Mouse (Mus musculus): ENCODE measurements at regions not wholly inside any gene's neighbourhood (a gene's known extent, or its start where the extent isn't known, plus 50 kb on each side); places are given as distances from the start of the nearest gene placed in this dataset.

DNA sequence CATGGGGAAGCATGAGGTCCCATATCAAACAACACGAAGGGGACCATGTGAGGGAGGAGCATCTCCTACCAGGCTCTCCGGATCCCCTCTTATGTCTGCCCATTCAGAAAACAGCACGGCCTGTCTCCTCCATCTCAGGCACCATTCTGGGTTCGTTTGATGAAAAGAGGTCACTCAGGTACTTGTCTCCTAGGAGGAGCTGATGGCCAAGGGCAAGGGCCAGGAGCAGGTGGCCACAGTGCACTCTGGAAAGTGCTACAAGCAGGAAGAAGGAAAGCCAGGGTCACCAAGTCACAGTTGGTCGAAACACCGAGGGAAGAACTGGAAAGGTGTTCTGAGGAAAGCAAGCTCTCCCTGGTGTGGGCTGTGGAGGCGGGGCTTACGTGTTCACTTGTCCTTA, 135.9 kb upstream of the Mkln1 start:
- Histone ChIP-seq H3K27me3 (ENCODE audit: control insufficient read depth, insufficient read depth, low read length) (no peaks in the 10 kb centered on the region), H3K4me3 (ENCODE audit: low read length) (no peak overlapping the region), H3K27ac (ENCODE audit: low read depth, low read length) (no peak overlapping the region), H3K9me3 (ENCODE audit: control insufficient read depth, low read length) (no peaks in the 10 kb centered on the region), H3K9ac (ENCODE audit: low read depth, low read length) (no peak overlapping the region), H3K36me3 (ENCODE audit: control insufficient read depth, insufficient read depth, low read length) (no peaks in the 10 kb centered on the region), H3K4me1 (ENCODE audit: control insufficient read depth, insufficient read depth, low read length) (no peaks in the 10 kb centered on the region), H3K4me2 (replicated peaks; ENCODE audit: low read depth, low read length) (no peak overlapping the region)
- no peak for ATAC-seq (ENCODE audit: low FRiP score, low TSS enrichment)
- WGBS: 87% methylated on average over 8 of the region's 8 CpGs

DNA sequence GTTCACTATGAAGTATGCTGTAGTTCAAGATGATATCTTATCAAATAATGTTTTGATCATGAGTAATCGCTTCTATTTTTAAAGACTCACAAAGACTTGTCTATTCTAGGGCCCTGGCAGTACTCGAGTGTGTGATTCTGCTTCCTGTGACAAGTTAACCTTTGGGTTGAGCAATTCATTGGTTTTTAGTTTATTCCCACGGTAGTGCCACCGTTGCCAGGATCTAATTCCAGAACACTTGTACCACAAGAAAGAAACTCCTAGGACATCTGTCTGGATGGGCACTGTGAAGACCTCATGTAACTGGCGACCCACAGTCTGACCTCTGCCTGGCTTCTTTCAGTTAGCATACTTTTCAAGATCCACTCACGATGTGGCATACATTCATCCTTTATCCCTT, 134.7 kb upstream of the Mkln1 start:
- no peaks in the 10 kb centered on the region for H3K36me3 ChIP-seq (ENCODE audit: control insufficient read depth, insufficient read depth, low read length)
- no peaks in the 10 kb centered on the region for H3K27me3 ChIP-seq (ENCODE audit: control insufficient read depth, insufficient read depth, low read length)
- no peaks in the 10 kb centered on the region for H3K9me3 ChIP-seq (ENCODE audit: control insufficient read depth, low read length)
- no peak overlapping the region for H3K4me2 ChIP-seq (replicated peaks; ENCODE audit: low read depth, low read length)
- WGBS: 91% methylated on average over 6 of the region's 6 CpGs
- no peak for ATAC-seq (ENCODE audit: low FRiP score, low TSS enrichment)
- H3K27ac ChIP-seq (ENCODE audit: low read depth, low read length): no peak overlapping the region
- no peak overlapping the region for H3K9ac ChIP-seq (ENCODE audit: low read depth, low read length)
- H3K4me3 ChIP-seq (ENCODE audit: low read length): no peak overlapping the region
- H3K4me1 ChIP-seq (ENCODE audit: control insufficient read depth, insufficient read depth, low read length): no peaks in the 10 kb centered on the region

DNA sequence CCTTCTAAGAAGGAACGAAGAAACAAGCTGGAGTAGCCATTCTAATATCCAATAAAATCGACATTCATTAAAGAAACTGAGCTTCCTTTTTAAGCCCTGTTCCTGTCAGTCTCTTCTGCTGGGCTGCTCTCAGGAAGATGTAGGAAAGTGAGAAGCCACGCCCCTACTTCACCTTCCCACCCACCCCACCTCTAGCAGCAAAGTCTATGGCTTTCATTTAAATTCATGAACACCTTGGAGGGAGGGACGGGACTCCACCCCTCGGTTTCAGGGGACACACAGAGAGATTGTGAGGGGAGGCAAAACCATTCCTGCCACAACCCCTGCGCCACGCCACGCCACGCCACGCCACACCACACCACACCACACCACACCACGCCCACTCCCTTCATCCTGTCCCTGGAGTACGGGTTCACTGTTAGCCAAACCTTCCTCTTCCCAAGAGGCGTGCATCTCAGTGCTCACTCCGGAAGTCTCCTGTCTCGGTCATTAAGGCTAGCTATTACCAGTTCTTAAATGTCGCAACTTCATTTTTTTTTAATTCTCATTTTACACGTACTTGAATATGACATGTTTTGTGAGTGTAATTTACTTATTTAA, 132.0 kb upstream of the Mkln1 start:
- Histone ChIP-seq H3K36me3 (ENCODE audit: control insufficient read depth, insufficient read depth, low read length) (no peaks in the 10 kb centered on the region), H3K9ac (ENCODE audit: low read depth, low read length) (no peak overlapping the region), H3K4me2 (replicated peaks; ENCODE audit: low read depth, low read length) (no peak overlapping the region), H3K27ac (ENCODE audit: low read depth, low read length) (no peak overlapping the region), H3K9me3 (ENCODE audit: control insufficient read depth, low read length) (no peaks in the 10 kb centered on the region), H3K4me3 (ENCODE audit: low read length) (no peak overlapping the region), H3K4me1 (ENCODE audit: control insufficient read depth, insufficient read depth, low read length) (no peaks in the 10 kb centered on the region), H3K27me3 (ENCODE audit: control insufficient read depth, insufficient read depth, low read length) (no peaks in the 10 kb centered on the region)
- WGBS: 62% methylated on average over 17 of the region's 17 CpGs
- no peak for ATAC-seq (ENCODE audit: low FRiP score, low TSS enrichment)

DNA sequence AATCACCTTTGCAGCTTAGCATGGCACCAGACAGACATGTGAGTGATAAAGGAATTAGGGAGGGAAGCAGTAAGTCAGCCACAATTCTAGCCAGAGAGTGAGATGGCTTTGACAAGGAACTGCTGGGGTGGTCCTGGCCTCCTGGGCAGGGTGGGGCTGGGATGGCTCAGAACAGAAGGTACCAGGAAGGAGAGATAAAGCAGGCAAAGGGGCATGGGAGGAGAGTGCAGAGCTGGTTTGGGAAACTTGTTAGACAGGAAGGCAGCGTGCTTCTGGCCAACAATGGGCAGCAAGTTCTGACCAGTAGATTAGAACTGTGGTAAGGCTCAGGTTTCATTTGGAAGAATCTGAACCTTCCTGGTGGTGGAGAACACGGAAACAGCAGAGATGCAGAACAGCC, 130.5 kb upstream of the Mkln1 start:
- Histone ChIP-seq H3K36me3 (ENCODE audit: control insufficient read depth, insufficient read depth, low read length) (no peaks in the 10 kb centered on the region), H3K27ac (ENCODE audit: low read depth, low read length) (no peak overlapping the region), H3K27me3 (ENCODE audit: control insufficient read depth, insufficient read depth, low read length) (no peaks in the 10 kb centered on the region), H3K4me2 (replicated peaks; ENCODE audit: low read depth, low read length) (no peak overlapping the region), H3K4me3 (ENCODE audit: low read length) (no peak overlapping the region), H3K4me1 (ENCODE audit: control insufficient read depth, insufficient read depth, low read length) (no peaks in the 10 kb centered on the region), H3K9me3 (ENCODE audit: control insufficient read depth, low read length) (no peaks in the 10 kb centered on the region), H3K9ac (ENCODE audit: low read depth, low read length) (no peak overlapping the region)
- 46% methylated on average over 2 of the region's 2 CpGs for WGBS
- no peak for ATAC-seq (ENCODE audit: low FRiP score, low TSS enrichment)

DNA sequence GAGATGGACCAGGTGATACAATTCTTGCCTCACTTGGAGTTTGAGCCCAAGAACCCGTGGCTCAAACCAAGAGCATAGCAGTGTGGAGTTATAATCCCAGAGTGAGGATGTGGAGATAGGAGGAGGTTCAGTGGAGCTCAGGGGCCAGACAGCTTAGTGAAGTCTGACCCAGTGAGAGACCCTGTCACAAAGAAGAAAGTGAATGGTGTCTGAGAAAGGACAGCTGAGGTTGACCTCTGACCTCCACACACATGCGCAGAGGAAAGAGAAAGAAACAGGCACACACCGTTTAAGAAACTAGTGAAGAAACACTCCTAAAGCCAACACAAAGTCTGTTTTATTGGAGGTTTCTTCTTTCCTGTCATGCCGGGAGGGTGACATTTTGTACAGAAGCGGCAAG, 124.7 kb upstream of the Mkln1 start:
- ATAC-seq (ENCODE audit: low FRiP score, low TSS enrichment): no peak
- H3K4me3 ChIP-seq (ENCODE audit: low read length): no peak overlapping the region
- H3K9me3 ChIP-seq (ENCODE audit: control insufficient read depth, low read length): no peaks in the 10 kb centered on the region
- H3K4me2 ChIP-seq (replicated peaks; ENCODE audit: low read depth, low read length): no peak overlapping the region
- H3K4me1 ChIP-seq (ENCODE audit: control insufficient read depth, insufficient read depth, low read length): no peaks in the 10 kb centered on the region
- no peaks in the 10 kb centered on the region for H3K27me3 ChIP-seq (ENCODE audit: control insufficient read depth, insufficient read depth, low read length)
- no peak overlapping the region for H3K9ac ChIP-seq (ENCODE audit: low read depth, low read length)
- no peak overlapping the region for H3K27ac ChIP-seq (ENCODE audit: low read depth, low read length)
- 29% methylated on average over 5 of the region's 5 CpGs for WGBS
- no peaks in the 10 kb centered on the region for H3K36me3 ChIP-seq (ENCODE audit: control insufficient read depth, insufficient read depth, low read length)

DNA sequence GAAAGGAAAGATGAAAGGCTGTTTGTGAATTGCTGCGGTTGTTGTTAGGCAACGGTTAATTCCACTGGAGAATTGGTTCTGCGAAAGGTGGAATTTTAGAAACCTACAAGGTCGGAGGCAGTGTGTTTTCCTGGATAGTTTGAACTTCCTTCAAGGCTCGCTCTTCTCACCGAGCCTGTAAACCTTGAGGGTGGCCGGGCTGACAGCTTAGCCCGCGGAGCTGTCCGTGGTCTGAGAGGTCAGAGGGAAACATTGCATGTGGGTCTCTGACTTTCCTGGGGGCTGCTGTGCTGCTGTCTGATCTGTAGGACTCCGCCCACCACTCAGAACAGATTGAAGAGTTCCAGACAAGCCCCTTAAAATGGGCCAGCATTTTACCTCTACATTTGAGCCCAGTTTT, 124.3 kb upstream of the Mkln1 start:
- no peak for ATAC-seq (ENCODE audit: low FRiP score, low TSS enrichment)
- Histone ChIP-seq H3K27ac (ENCODE audit: low read depth, low read length) (no peak overlapping the region), H3K9me3 (ENCODE audit: control insufficient read depth, low read length) (no peaks in the 10 kb centered on the region), H3K9ac (ENCODE audit: low read depth, low read length) (no peak overlapping the region), H3K4me3 (ENCODE audit: low read length) (no peak overlapping the region), H3K4me1 (ENCODE audit: control insufficient read depth, insufficient read depth, low read length) (no peaks in the 10 kb centered on the region), H3K4me2 (replicated peaks; ENCODE audit: low read depth, low read length) (no peak overlapping the region), H3K27me3 (ENCODE audit: control insufficient read depth, insufficient read depth, low read length) (no peaks in the 10 kb centered on the region), H3K36me3 (ENCODE audit: control insufficient read depth, insufficient read depth, low read length) (no peaks in the 10 kb centered on the region)
- WGBS: 13% methylated on average over 11 of the region's 11 CpGs

- no peak overlapping the region for H3K4me2 ChIP-seq (replicated peaks; ENCODE audit: low read depth, low read length)
- no peak overlapping the region for H3K9ac ChIP-seq (ENCODE audit: low read depth, low read length)
- H3K4me1 ChIP-seq (ENCODE audit: control insufficient read depth, insufficient read depth, low read length): no peaks in the 10 kb centered on the region
- H3K27me3 ChIP-seq (ENCODE audit: control insufficient read depth, insufficient read depth, low read length): no peaks in the 10 kb centered on the region
- no peaks in the 10 kb centered on the region for H3K36me3 ChIP-seq (ENCODE audit: control insufficient read depth, insufficient read depth, low read length)
- 78% methylated on average over 9 of the region's 9 CpGs for WGBS
- no peak overlapping the region for H3K4me3 ChIP-seq (ENCODE audit: low read length)
- no peaks in the 10 kb centered on the region for H3K9me3 ChIP-seq (ENCODE audit: control insufficient read depth, low read length)
- no peak for ATAC-seq (ENCODE audit: low FRiP score, low TSS enrichment)
- H3K27ac ChIP-seq (ENCODE audit: low read depth, low read length): no peak overlapping the region
These were observed 120.7 kb upstream of the Mkln1 start for GRCm38 (mm10) chr6:31277792-31278191.

GRCm38 (mm10) chr6:31283973-31284372, 114.6 kb upstream of the Mkln1 start:
- 54% methylated on average over 8 of the region's 8 CpGs for WGBS
- Histone ChIP-seq H3K9ac (ENCODE audit: low read depth, low read length) (no peak overlapping the region), H3K36me3 (ENCODE audit: control insufficient read depth, insufficient read depth, low read length) (no peaks in the 10 kb centered on the region), H3K27me3 (ENCODE audit: control insufficient read depth, insufficient read depth, low read length) (no peaks in the 10 kb centered on the region), H3K27ac (ENCODE audit: low read depth, low read length) (no peak overlapping the region), H3K4me1 (ENCODE audit: control insufficient read depth, insufficient read depth, low read length) (no peaks in the 10 kb centered on the region), H3K4me2 (replicated peaks; ENCODE audit: low read depth, low read length) (no peak overlapping the region), H3K4me3 (ENCODE audit: low read length) (no peak overlapping the region), H3K9me3 (ENCODE audit: control insufficient read depth, low read length) (no peaks in the 10 kb centered on the region)
- ATAC-seq (ENCODE audit: low FRiP score, low TSS enrichment): no peak

DNA sequence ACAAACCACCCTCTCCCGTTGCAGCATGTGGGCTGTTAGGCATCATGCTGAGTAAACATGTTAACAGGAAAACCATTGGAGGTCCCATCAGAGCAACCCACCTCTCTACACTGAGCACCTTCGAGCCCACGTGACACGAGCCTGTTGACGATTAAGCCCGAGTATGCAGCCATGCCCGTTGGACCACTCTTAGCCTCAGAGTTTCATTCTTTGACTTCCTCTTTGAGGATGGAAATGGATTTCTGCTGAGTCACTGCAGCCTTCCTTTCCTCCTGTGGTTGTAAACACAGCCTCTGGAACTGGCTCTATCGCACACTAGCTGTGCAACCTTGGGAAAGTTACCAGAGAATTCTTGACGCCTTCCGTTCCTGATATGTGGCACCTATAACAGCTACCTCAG, 114.1 kb upstream of the Mkln1 start:
- no peak overlapping the region for H3K4me2 ChIP-seq (replicated peaks; ENCODE audit: low read depth, low read length)
- H3K36me3 ChIP-seq (ENCODE audit: control insufficient read depth, insufficient read depth, low read length): no peaks in the 10 kb centered on the region
- H3K9ac ChIP-seq (ENCODE audit: low read depth, low read length): no peak overlapping the region
- no peaks in the 10 kb centered on the region for H3K27me3 ChIP-seq (ENCODE audit: control insufficient read depth, insufficient read depth, low read length)
- no peaks in the 10 kb centered on the region for H3K4me1 ChIP-seq (ENCODE audit: control insufficient read depth, insufficient read depth, low read length)
- WGBS: 86% methylated on average over 10 of the region's 10 CpGs
- no peak for ATAC-seq (ENCODE audit: low FRiP score, low TSS enrichment)
- H3K4me3 ChIP-seq (ENCODE audit: low read length): no peak overlapping the region
- H3K9me3 ChIP-seq (ENCODE audit: control insufficient read depth, low read length): no peaks in the 10 kb centered on the region
- H3K27ac ChIP-seq (ENCODE audit: low read depth, low read length): no peak overlapping the region
